Mouse (Mus musculus) CH12.LX (cell line): ENCODE results near the gene Ckap4. TPM values are rescaled to one million over a fixed set of nuclear protein-coding genes. Genes with fewer than 3 reads are reported as not detected.

Experiments
- DNase-seq: peaks from one replicate; pipeline ENCODE4 v3.0.0-alpha.2; 2013; ENCODE audit errors: extremely low read depth
- H3K27ac ChIP-seq: 2 replicates; pipeline ENCODE4 v1.5.1; 2012; ENCODE audit warnings: low read depth, mild to moderate bottlenecking, control low read depth, moderate library complexity; ENCODE audit not compliant: insufficient read depth
- H3K27me3 ChIP-seq: replicated peaks from 2 replicates; pipeline ENCODE3; 2012; ENCODE audit warnings: inconsistent platforms
- H3K36me3 ChIP-seq, 2 experiments: replicated peaks in 1 of 2; 2 replicates each; pipeline versions ENCODE3 to v1.6.1; 2012; ENCODE audit warnings: inconsistent platforms in 1 of 2, low read length in 1 of 2, mild to moderate bottlenecking in 1 of 2, mixed read lengths in 1 of 2, moderate library complexity in 1 of 2; ENCODE audit not compliant: control insufficient read depth in 1 of 2, insufficient read depth in 1 of 2
- H3K4me1 ChIP-seq, 2 experiments: 2 replicates each; pipeline ENCODE4 v1.6.1; 2012; ENCODE audit warnings: inconsistent platforms in 1 of 2, moderate library complexity in 1 of 2; ENCODE audit not compliant: insufficient read depth in 2 of 2, control insufficient read depth in 1 of 2
- H3K4me2 ChIP-seq: 2 replicates; pipeline ENCODE4 v1.6.1; 2012; ENCODE audit warnings: low read depth, mild to moderate bottlenecking, control low read depth; ENCODE audit not compliant: poor library complexity, insufficient read depth, severe bottlenecking
- H3K4me3 ChIP-seq, 3 experiments: fragments of 150-350 bp in 1 of 3; sonication (generic) in 1 of 3; replicated peaks in 1 of 3; 2 replicates each; pipeline versions ENCODE3 to v1.5.1; 2011 to 2012; ENCODE audit warnings: low read depth in 2 of 3, low read length in 2 of 3, mild to moderate bottlenecking in 2 of 3, moderate library complexity in 2 of 3, control low read depth in 1 of 3, improper control_type of control experiment in 1 of 3, inconsistent platforms in 1 of 3, mixed read lengths in 1 of 3; ENCODE audit not compliant: poor library complexity in 1 of 3
- H3K79me2 ChIP-seq: replicated peaks from 2 replicates; pipeline ENCODE4 v1.6.1; 2012; ENCODE audit warnings: mild to moderate bottlenecking, moderate library complexity; ENCODE audit not compliant: control insufficient read depth, poor library complexity, insufficient read depth, severe bottlenecking; ENCODE audit errors: extremely low read depth
- H3K9ac ChIP-seq: 2 replicates; pipeline ENCODE4 v1.6.1; 2012; ENCODE audit warnings: low read depth, mild to moderate bottlenecking, control low read depth, moderate library complexity; ENCODE audit not compliant: insufficient read depth
- H3K9me3 ChIP-seq: replicated peaks from 2 replicates; pipeline ENCODE3; 2012; ENCODE audit warnings: low read length, inconsistent platforms, mixed read lengths
- BHLHE40 ChIP-seq: IDR thresholded peaks from 2 replicates; pipeline ENCODE4 v1.6.1; 2011; ENCODE audit warnings: mild to moderate bottlenecking, low read depth, low read length, improper control_type of control experiment
- CHD1 ChIP-seq: IDR thresholded peaks from 2 replicates; pipeline ENCODE4 v1.6.1; 2012; ENCODE audit warnings: low read depth, low read length, improper control_type of control experiment, inconsistent platforms
- CHD2 ChIP-seq: IDR thresholded peaks from 2 replicates; pipeline ENCODE4 v1.6.1; 2011; ENCODE audit warnings: low read length, improper control_type of control experiment
- CTCF ChIP-seq, 2 experiments: IDR thresholded peaks in 1 of 2; conservative IDR thresholded peaks in 1 of 2; 2 replicates each; pipeline ENCODE4 v1.5.1; 2011 to 2012; ENCODE audit warnings: low read depth in 2 of 2, low read length in 2 of 2, improper control_type of control experiment in 1 of 2, inconsistent platforms in 1 of 2, mild to moderate bottlenecking in 1 of 2, moderate library complexity in 1 of 2
- E2F4 ChIP-seq: IDR thresholded peaks from 2 replicates; pipeline ENCODE4 v1.6.1; 2011; ENCODE audit warnings: low read depth, low read length, improper control_type of control experiment; ENCODE audit not compliant: insufficient replicate concordance
- ELF1 ChIP-seq: IDR thresholded peaks from 2 replicates; pipeline ENCODE4 v1.6.1; 2014; ENCODE audit warnings: low read depth, mild to moderate bottlenecking, inconsistent platforms, low read length, improper control_type of control experiment
- EP300 ChIP-seq: IDR thresholded peaks from 2 replicates; pipeline ENCODE4 v1.6.1; 2011; ENCODE audit warnings: low read length, improper control_type of control experiment
- ETS1 ChIP-seq: conservative IDR thresholded peaks from 2 replicates; pipeline ENCODE4 v1.6.1; 2012; ENCODE audit warnings: low read depth, mild to moderate bottlenecking, inconsistent platforms, low read length, improper control_type of control experiment, moderate library complexity
- GABPA ChIP-seq: IDR thresholded peaks from 2 replicates; pipeline ENCODE4 v1.6.1; 2012; ENCODE audit warnings: low read depth, low read length, improper control_type of control experiment, inconsistent platforms; ENCODE audit not compliant: insufficient replicate concordance
- HCFC1 ChIP-seq: IDR thresholded peaks from 2 replicates; pipeline ENCODE4 v1.6.1; 2012; ENCODE audit warnings: low read depth, mild to moderate bottlenecking, inconsistent platforms, low read length, improper control_type of control experiment
- IRF4 ChIP-seq: IDR thresholded peaks from 2 replicates; pipeline ENCODE4 v1.6.1; 2014; ENCODE audit warnings: low read depth, mild to moderate bottlenecking, inconsistent platforms, low read length, improper control_type of control experiment
- JUN ChIP-seq: IDR thresholded peaks from 2 replicates; pipeline ENCODE4 v1.6.1; 2011; ENCODE audit warnings: low read depth, mild to moderate bottlenecking, low read length, improper control_type of control experiment, moderate library complexity; ENCODE audit not compliant: insufficient read depth
- JUND ChIP-seq: conservative IDR thresholded peaks from 2 replicates; pipeline ENCODE4 v1.6.1; 2011; ENCODE audit warnings: low read depth, low read length, improper control_type of control experiment
- KAT2A ChIP-seq: IDR thresholded peaks from 2 replicates; pipeline ENCODE4 v1.6.1; 2012; ENCODE audit warnings: low read length, improper control_type of control experiment, inconsistent platforms; ENCODE audit not compliant: insufficient replicate concordance
- MAFK ChIP-seq: IDR thresholded peaks from 2 replicates; pipeline ENCODE4 v1.6.1; 2011; ENCODE audit warnings: low read length, improper control_type of control experiment; ENCODE audit not compliant: insufficient replicate concordance
- MAX ChIP-seq: IDR thresholded peaks from 2 replicates; pipeline ENCODE4 v1.6.1; 2011; ENCODE audit warnings: low read length, improper control_type of control experiment
- MAZ ChIP-seq: IDR thresholded peaks from 2 replicates; pipeline ENCODE4 v1.6.1; 2012; ENCODE audit warnings: low read depth, mild to moderate bottlenecking, inconsistent platforms, low read length, improper control_type of control experiment, moderate library complexity
- MEF2A ChIP-seq: IDR thresholded peaks from 2 replicates; pipeline ENCODE4 v1.6.1; 2014; ENCODE audit warnings: low read depth, mild to moderate bottlenecking, inconsistent platforms, low read length, improper control_type of control experiment, borderline replicate concordance
- MXI1 ChIP-seq: IDR thresholded peaks from 2 replicates; pipeline ENCODE4 v1.6.1; 2011; ENCODE audit warnings: mild to moderate bottlenecking, low read depth, low read length, improper control_type of control experiment
- MYC ChIP-seq: IDR thresholded peaks from 2 replicates; pipeline ENCODE4 v1.6.1; 2011; ENCODE audit warnings: low read depth, mild to moderate bottlenecking, improper control_type of control experiment, low read length
- NELFE ChIP-seq: IDR thresholded peaks from 2 replicates; pipeline ENCODE4 v1.6.1; 2011; ENCODE audit warnings: low read depth, low read length, improper control_type of control experiment
- NRF1 ChIP-seq: IDR thresholded peaks from 2 replicates; pipeline ENCODE4 v1.6.1; 2014; ENCODE audit warnings: low read depth, mild to moderate bottlenecking, inconsistent platforms, low read length, improper control_type of control experiment, moderate library complexity
- PAX5 ChIP-seq: IDR thresholded peaks from 2 replicates; pipeline ENCODE4 v1.6.1; 2012; ENCODE audit warnings: low read length, inconsistent platforms, mixed read lengths
- POLR2A ChIP-seq: IDR thresholded peaks from 2 replicates; pipeline ENCODE4 v1.6.1; 2011; ENCODE audit warnings: low read depth, mild to moderate bottlenecking, improper control_type of control experiment, low read length
- POLR2AphosphoS2 ChIP-seq: IDR thresholded peaks from 2 replicates; pipeline ENCODE4 v1.6.1; 2011; ENCODE audit warnings: low read depth, low read length, improper control_type of control experiment
- RAD21 ChIP-seq: IDR thresholded peaks from 2 replicates; pipeline ENCODE4 v1.6.1; 2011; ENCODE audit warnings: low read depth, mild to moderate bottlenecking, low read length, improper control_type of control experiment, moderate library complexity
- RCOR1 ChIP-seq: conservative IDR thresholded peaks from 2 replicates; pipeline ENCODE4 v1.6.1; 2012; ENCODE audit warnings: low read depth, mild to moderate bottlenecking, inconsistent platforms, low read length, improper control_type of control experiment
- SIN3A ChIP-seq: IDR thresholded peaks from 2 replicates; pipeline ENCODE4 v1.6.1; 2012; ENCODE audit warnings: low read length, improper control_type of control experiment, inconsistent platforms
- SMC3 ChIP-seq: IDR thresholded peaks from 2 replicates; pipeline ENCODE4 v1.6.1; 2011; ENCODE audit warnings: low read depth, low read length, improper control_type of control experiment
- TBP ChIP-seq: conservative IDR thresholded peaks from 2 replicates; pipeline ENCODE4 v1.6.1; 2011; ENCODE audit warnings: low read depth, low read length, improper control_type of control experiment
- TCF12 ChIP-seq: IDR thresholded peaks from 2 replicates; pipeline ENCODE4 v1.6.1; 2014; ENCODE audit warnings: low read depth, mild to moderate bottlenecking, inconsistent platforms, low read length, improper control_type of control experiment
- UBTF ChIP-seq: IDR thresholded peaks from 2 replicates; pipeline ENCODE4 v1.6.1; 2012; ENCODE audit warnings: low read depth, mild to moderate bottlenecking, inconsistent platforms, low read length, improper control_type of control experiment, moderate library complexity
- USF1 ChIP-seq: IDR thresholded peaks from 2 replicates; pipeline ENCODE4 v1.6.1; 2014; ENCODE audit warnings: low read depth, mild to moderate bottlenecking, inconsistent platforms, low read length, improper control_type of control experiment
- USF2 ChIP-seq: conservative IDR thresholded peaks from 2 replicates; pipeline ENCODE4 v1.6.1; 2011; ENCODE audit warnings: low read depth, low read length, improper control_type of control experiment
- ZC3H11A ChIP-seq: IDR thresholded peaks from 2 replicates; pipeline ENCODE4 v1.6.1; 2012; ENCODE audit warnings: low read depth, mild to moderate bottlenecking, inconsistent platforms, low read length, improper control_type of control experiment
- ZKSCAN1 ChIP-seq: IDR thresholded peaks from 2 replicates; pipeline ENCODE4 v1.6.1; 2012; ENCODE audit warnings: low read depth, inconsistent platforms, low read length, improper control_type of control experiment, borderline replicate concordance
- ZMIZ1 ChIP-seq: IDR thresholded peaks from 2 replicates; pipeline ENCODE4 v1.6.1; 2012; ENCODE audit warnings: low read depth, mild to moderate bottlenecking, inconsistent platforms, low read length, improper control_type of control experiment
- ZNF384 ChIP-seq: IDR thresholded peaks from 2 replicates; pipeline ENCODE4 v1.6.1; 2012; ENCODE audit warnings: low read depth, low read length, improper control_type of control experiment, inconsistent platforms
- dilution Hi-C: fragments of 300-500 bp; cut with MboI; formaldehyde crosslinking; loops from 2 replicates; pipeline ENCODE4 v1.14.3; 2020; ENCODE audit warnings: low sequenced_read_pairs; ENCODE audit not compliant: extremely low pct_unique_long_range_greater_than_20kb, extremely low pct_ligation_motif_present
- in situ Hi-C: fragments of 300-500 bp; cut with MboI; formaldehyde crosslinking; loops from 3 replicates; pipeline ENCODE4 v1.14.3; 2019; ENCODE audit warnings: low sequenced_read_pairs, low pct_ligation_motif_present, low pct_unique_long_range_greater_than_20kb, mixed read lengths
- polyA plus RNA-seq: library from polyadenylated mRNA; unstranded; fragments of >175 nt; gene quantifications from 2 replicates; pipeline ENCODE4 v1.2.1, GENCODE M21; 2012; ENCODE audit warnings: low read depth; ENCODE audit not compliant: insufficient read length
- total RNA-seq, 2 experiments: library from RNA; depleted of rRNA; stranded (reverse); fragments of 300-350 nt in 1 of 2; fragments of >200 nt in 1 of 2; gene quantifications; 2 replicates each; pipeline ENCODE4 v1.2.3; 2012 to 2014

Ckap4 gene
- total and polyA plus RNA-seq, 3 experiments, result 24.4 to 71.2 (median 35.0) TPM

DNA sequence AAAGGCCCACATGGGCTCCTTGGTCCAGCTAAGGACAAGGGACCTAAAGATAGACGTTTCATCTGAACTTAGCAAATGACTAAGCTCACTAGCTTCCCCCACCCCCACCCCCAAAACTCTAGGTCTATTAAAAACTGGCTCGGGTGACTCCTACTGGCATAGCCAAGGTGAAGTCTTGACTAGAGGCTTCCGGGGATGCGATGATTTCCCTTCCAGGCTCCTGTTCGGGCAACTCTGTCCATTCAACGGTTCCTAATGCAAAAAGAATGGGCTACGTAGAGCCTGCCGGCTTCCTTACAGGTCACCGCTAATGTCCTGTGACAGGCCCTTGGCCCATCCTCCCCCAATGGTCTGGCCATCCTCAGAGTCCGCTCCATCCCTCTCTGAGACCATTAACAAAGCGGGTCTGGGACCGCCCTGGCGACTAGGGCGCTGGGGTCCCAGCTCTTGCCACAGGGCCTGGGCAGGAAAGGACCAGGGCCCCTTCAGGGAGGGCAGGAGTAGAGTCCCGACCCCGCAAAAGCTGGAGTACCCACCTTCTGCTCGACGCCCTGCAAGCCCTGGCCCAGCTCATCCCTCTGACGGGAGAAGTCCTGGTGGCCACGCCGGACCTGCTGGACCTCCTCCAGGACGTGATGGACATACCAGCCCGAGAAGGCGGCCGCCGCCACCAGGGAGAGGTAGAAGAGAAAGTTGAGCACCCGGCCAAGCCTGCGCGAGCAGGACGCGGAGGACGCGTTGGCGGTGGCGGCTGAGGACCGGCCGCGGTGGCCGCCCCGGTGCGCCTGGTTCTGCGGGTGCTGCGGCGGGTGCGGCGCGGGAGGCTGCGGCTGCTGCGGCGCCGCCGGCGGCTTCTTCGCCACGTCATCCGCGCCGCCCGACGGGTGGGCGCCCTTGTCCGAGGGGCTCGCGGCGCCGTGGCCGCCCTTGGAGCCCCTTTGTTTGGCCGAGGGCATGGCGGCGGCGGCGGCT is 665 bp downstream of the Ckap4 start:
- no peaks in the 10 kb centered on the region for H3K9me3 ChIP-seq
- TF ChIP-seq SMC3 (no peak), MAFK (no peak), TCF12 (no peak), ZNF384 (no peak), ZC3H11A (no peak), NRF1 (no peak), ZKSCAN1 (no peak), TBP (peak; percentile 70; the same call in 1 of the 2 replicates), PAX5 (no peak), MAX (no peak), RAD21 (no peak; the same call in 1 of the 2 replicates), MYC (no peak), JUND (no peak), NELFE (0 out of 2 replicates have a peak, but pooled peaks have one; percentile 4), HCFC1 (no peak), POLR2A (peak; percentile 48), SIN3A (peak; percentile 23), IRF4 (peak; percentile 85), MAZ (no peak), UBTF (no peak), MEF2A (peak; percentile 90), ELF1 (peak; percentile 19; the same call in 1 of the 2 replicates), ETS1 (peak; percentile 52; the same call in 1 of the 2 replicates), CHD2 (peak; percentile 65), CTCF (conservative IDR thresholded peaks at IDR 0.05 in 1 of 2, IDR thresholded peaks at IDR 0.05 in 1 of 2; ENCODE audit: low read depth in 2 of 2, low read length in 2 of 2) (peak in 1 of 2 experiments; percentile 41; a peak in 2 of 4 replicates), BHLHE40 (peak; percentile 4; the same call in 1 of the 2 replicates), RCOR1 (no peak), MXI1 (no peak; the same call in 1 of the 2 replicates), ZMIZ1 (no peak), KAT2A (no peak), POLR2AphosphoS2 (no peak), EP300 (peak; percentile 53; the same call in 1 of the 2 replicates), USF1 (no peak), JUN (peak; percentile 58), E2F4 (no peak), USF2 (no peak), GABPA (no peak), CHD1 (no peak)
- H3K4me1 ChIP-seq, result peaks cover 31 to 75% of the 10 kb centered on the region in 2 experiments
- H3K4me3 ChIP-seq, result peak overlapping the region; percentile 83 to 95 (median 89)
- H3K27me3 ChIP-seq, result no peaks in the 10 kb centered on the region
- peaks cover 3 to 35% of the 10 kb centered on the region in 2 experiments for H3K36me3 ChIP-seq
- in situ Hi-C loops, result no loop called here
- peak overlapping the region; percentile 56 for H3K27ac ChIP-seq
- DNase-seq, result peak; percentile 71
- dilution Hi-C loops, result no loop called here
- peak overlapping the region; percentile 69 for H3K4me2 ChIP-seq
- peaks cover 15% of the 10 kb centered on the region for H3K79me2 ChIP-seq
- peak overlapping the region; percentile 71 for H3K9ac ChIP-seq
